Mouse (Mus musculus) lung, adult 2 months (tissue): ENCODE measurements around the gene Sema4f. TPM values are rescaled to one million over a fixed set of nuclear protein-coding genes. Genes with fewer than 3 reads are reported as not detected.

Source experiments
- DNase-seq: peaks from one replicate; pipeline ENCODE4 v3.0.0; 2022
- H3K4me1 ChIP-seq: fragments of 200-500 bp; 2 replicates; pipeline ENCODE4 v1.6.1; 2011; ENCODE audit warnings: low read length; ENCODE audit not compliant: control insufficient read depth, insufficient read depth
- H3K4me3 ChIP-seq: fragments of 200-500 bp; replicated peaks from 2 replicates; pipeline ENCODE3; 2011; ENCODE audit warnings: low read depth, mild to moderate bottlenecking, control low read depth, low read length; ENCODE audit errors: extremely low read depth
- CTCF ChIP-seq: fragments of 200-500 bp; IDR thresholded peaks from 2 replicates; pipeline ENCODE4 v1.5.1; 2011; ENCODE audit warnings: mild to moderate bottlenecking, low read length, control low read depth; ENCODE audit not compliant: insufficient read depth
- POLR2A ChIP-seq: fragments of 200-500 bp; IDR thresholded peaks from 2 replicates; pipeline ENCODE4 v1.6.1; 2011; ENCODE audit warnings: low read depth, mild to moderate bottlenecking, control low read depth, low read length, borderline replicate concordance; ENCODE audit errors: extremely low read depth
- WGBS: fragments of 180-500 bp; shearing (Covaris S2); methylation state at CpG from one replicate; pipeline ENCODE4 v1.1.7; 2018; 5-methylcytosine and 5-hydroxymethylcytosine counted together
- polyA plus RNA-seq: library from polyadenylated mRNA; depleted of rRNA; stranded (reverse); fragments of >200 nt; gene quantifications from 2 replicates; pipeline ENCODE4 v1.2.3, GENCODE M21; 2012; rRNA removed

Gene Sema4f
- polyA plus RNA-seq, 1 experiment: 15.3 TPM

DNA sequence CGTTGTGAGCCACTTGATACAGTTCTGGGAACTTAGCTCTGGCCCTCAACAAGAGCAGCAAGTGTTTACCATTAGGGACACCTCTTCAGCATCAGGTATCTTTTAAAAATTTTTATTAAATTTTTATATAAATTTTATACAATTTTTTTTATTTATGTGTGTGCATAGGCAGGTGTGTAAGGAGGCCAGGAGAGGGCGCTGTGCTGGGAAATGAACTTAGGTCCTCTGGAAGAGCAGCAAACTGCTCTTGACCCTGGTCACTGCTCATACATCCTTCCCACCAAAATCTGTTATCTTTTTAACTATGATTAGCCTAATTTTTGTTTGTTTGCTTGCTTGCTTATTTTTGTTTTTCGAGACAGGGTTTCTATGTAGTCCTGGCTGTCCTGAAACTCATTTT is 58.8 kb downstream of the Sema4f start:
- TF ChIP-seq CTCF: peak; percentile 27; the same call in 1 of the 2 replicates
- TF ChIP-seq POLR2A: no peak
- Histone ChIP-seq H3K4me3 (no peak overlapping the region), H3K4me1 (no peaks in the 10 kb centered on the region)
- DNase-seq: no peak
- 80% methylated on average over 3 of the region's 3 CpGs for WGBS

- TF ChIP-seq CTCF (no peak), POLR2A (no peak)
- DNase-seq: no peak
- Histone ChIP-seq H3K4me3 (no peak overlapping the region), H3K4me1 (no peaks in the 10 kb centered on the region)
- WGBS: 47% methylated on average over 11 of the region's 11 CpGs
Measured at GRCm38 (mm10) chr6:82879463-82880089, 60.0 kb downstream of the Sema4f start.

- H3K4me1 ChIP-seq: no peaks in the 10 kb centered on the region
- TF ChIP-seq CTCF (no peak), POLR2A (no peak)
- H3K4me3 ChIP-seq: no peak overlapping the region
- DNase-seq: no peak
- 42% methylated on average over 6 of the region's 6 CpGs for WGBS
Measured at GRCm38 (mm10) chr6:82875509-82875935, 64.0 kb downstream of the Sema4f start.

DNA sequence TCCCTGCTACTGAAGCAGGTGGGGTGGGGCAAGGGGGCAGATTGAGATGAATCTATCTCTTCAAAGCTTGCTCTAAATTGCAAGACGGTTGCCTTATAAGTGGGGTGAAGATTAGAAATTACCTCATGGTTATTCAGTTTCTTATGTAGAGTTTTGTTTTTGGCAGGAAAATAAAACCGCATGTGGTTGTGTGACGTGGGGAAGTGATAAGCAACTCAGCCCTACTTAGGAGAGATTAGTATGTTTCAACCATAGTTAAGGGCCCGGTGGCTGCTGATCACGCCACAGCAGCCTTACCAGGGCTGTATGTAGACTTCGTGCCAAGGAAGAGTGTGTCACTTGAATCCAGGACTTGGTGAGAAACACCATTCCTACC is 67.2 kb downstream of the Sema4f start:
- Histone ChIP-seq H3K4me3 (no peak overlapping the region), H3K4me1 (no peaks in the 10 kb centered on the region)
- 65% methylated on average over 6 of the region's 6 CpGs for WGBS
- TF ChIP-seq POLR2A (no peak), CTCF (no peak)
- no peak for DNase-seq

DNA sequence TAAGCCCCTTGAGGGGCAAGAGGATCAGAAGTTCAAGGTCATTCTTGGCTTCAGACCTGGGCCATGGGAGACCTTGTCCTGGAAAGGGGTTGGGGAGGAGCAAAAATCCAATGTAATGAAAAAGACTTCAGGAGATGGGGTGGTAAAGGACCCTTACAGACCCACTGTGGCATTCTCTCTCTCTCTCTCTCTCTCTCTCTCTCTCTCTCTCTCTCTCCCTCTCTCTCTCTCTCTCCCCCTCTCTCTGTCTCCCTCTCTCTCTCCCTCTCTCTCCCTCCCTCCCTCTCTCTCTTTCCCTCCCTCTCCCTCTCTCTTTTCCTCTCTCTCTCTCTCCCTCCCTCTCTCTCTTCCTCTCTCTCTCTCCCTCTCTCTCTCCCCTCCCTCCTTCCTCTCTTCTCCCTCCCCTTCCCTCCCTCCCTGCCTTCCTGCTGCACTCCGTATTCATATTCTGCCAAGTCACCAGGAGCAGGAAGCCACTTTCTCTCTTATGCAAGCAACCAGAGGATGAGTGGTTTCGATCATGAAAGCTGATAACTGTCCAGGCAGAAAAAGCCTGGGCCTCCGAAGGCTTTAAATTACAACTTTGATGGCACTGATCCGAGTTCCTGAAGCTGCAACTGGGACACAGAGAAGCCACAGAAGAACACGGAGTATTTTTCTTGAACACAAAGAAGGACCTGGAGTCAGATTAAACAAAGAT is 67.8 kb downstream of the Sema4f start:
- H3K4me1 ChIP-seq: no peaks in the 10 kb centered on the region
- WGBS: 6% methylated on average over 5 of the region's 5 CpGs
- no peak for DNase-seq
- TF ChIP-seq POLR2A: no peak
- no peak for TF ChIP-seq CTCF
- no peak overlapping the region for H3K4me3 ChIP-seq

DNA sequence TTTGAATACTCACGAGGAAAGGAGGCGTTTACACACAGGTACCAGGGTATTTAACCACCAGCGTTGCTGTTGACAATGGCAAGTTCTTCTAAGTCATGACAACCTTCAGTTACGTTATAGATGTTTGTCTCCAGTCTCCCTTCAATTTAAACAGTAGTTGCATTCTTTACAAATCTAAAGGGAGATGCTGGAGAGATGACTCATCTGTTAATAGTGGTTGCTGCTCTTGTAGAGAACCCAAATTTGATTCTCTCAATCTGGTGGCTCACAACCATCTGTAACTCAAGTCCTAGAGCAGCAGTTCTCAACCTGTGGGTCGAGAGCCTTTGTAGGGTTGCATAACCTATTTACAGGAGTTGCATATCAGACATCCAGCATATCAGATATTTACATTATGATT is 71.1 kb downstream of the Sema4f start:
- WGBS: 67% methylated on average over 5 of the region's 5 CpGs
- no peak for TF ChIP-seq POLR2A
- no peaks in the 10 kb centered on the region for H3K4me1 ChIP-seq
- H3K4me3 ChIP-seq: no peak overlapping the region
- DNase-seq: no peak

DNA sequence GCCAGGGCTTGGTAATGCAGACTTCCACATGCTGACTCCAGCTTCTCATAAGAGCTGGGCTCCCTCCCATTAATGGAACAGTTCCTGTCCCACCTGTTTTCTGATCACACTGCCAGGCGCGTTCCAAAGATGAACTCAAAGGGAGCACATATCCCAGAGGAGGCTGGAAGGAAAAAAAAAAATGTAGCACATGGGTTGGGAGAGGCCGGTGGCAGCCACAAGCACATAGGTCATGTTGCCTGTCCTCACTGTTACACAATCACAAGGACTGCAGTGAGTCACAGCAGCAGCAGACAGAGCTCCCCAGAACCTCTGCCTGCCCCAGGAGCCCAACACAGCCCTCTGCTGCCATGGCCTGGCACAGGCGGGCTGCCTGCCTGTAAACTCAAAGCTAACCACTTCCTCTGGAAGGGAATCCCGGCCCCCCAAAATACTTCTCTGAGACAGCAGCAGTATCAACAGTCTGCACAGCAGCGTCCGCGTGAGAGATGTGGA is 76.1 kb downstream of the Sema4f start:
- DNase-seq: peak; percentile 43
- TF ChIP-seq POLR2A (no peak), CTCF (no peak)
- H3K4me3 ChIP-seq: no peak overlapping the region
- 51% methylated on average over 8 of the region's 8 CpGs for WGBS
- H3K4me1 ChIP-seq: no peaks in the 10 kb centered on the region

DNA sequence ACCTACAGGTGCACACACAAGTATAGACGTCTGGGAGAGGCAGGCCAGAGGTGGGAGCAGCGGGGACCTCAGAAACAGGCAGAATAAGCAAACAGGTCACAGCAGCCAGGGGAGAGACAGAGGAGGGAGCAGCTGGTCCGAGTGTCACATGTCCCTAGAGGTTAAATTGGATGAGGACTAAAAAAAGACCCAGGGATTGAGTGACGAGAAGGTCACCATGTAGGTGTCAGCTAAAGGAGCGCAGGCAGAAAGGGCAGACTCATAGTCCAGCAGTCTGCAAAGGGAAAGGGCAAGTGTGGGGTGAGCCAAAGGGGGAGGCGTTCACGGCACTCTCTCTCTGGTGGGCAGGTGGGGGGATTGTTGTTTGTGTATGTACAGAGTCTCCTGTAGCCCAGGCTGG is 77.1 kb downstream of the Sema4f start:
- WGBS: 62% methylated on average over 7 of the region's 7 CpGs
- H3K4me3 ChIP-seq: no peak overlapping the region

GRCm38 (mm10) chr6:82862042-82862441 is 77.5 kb downstream of the Sema4f start:
- TF ChIP-seq CTCF (no peak), POLR2A (no peak)

More for the DNA sequence above, 77.1 kb downstream of the Sema4f start:
- no peak for TF ChIP-seq CTCF
- no peak for TF ChIP-seq POLR2A
- no peak for DNase-seq
- H3K4me1 ChIP-seq: no peaks in the 10 kb centered on the region

More at GRCm38 (mm10) chr6:82862042-82862441, 77.5 kb downstream of the Sema4f start:
- Histone ChIP-seq H3K4me3 (no peak overlapping the region), H3K4me1 (no peaks in the 10 kb centered on the region)
- 47% methylated on average over 3 of the region's 3 CpGs for WGBS
- no peak for DNase-seq

Other genes with a start within 250 kb of the Sema4f start
- 13.6 and 15.5 TPM in 2 replicates for gene Pole4, start 234.4 kb downstream of the Sema4f start, polyA plus RNA-seq
- 7.5 and 15.1 TPM in 2 replicates for gene Hk2, start 165.3 kb downstream of the Sema4f start, polyA plus RNA-seq
- 2.3 and 3.5 TPM in 2 replicates for gene M1ap, start 7.1 kb upstream of the Sema4f start, polyA plus RNA-seq
- gene Dok1, start 93.7 kb upstream of the Sema4f start, polyA plus RNA-seq: 12.6 and 15.1 TPM in 2 replicates
- gene Loxl3, start 94.4 kb upstream of the Sema4f start, polyA plus RNA-seq: 6.7 and 8.5 TPM in 2 replicates
- gene Aup1, start 114.8 kb upstream of the Sema4f start, polyA plus RNA-seq: 389 and 538 TPM in 2 replicates
- 47.7 and 49.3 TPM in 2 replicates for gene Htra2, start 115.5 kb upstream of the Sema4f start, polyA plus RNA-seq
- gene Dqx1, start 118.1 kb upstream of the Sema4f start, polyA plus RNA-seq: 3.6 and 4.3 TPM in 2 replicates
- gene Tlx2, start 130.5 kb upstream of the Sema4f start, polyA plus RNA-seq: 0.09 and 0.22 TPM in 2 replicates
- gene Pcgf1, start 138.1 kb upstream of the Sema4f start, polyA plus RNA-seq: 11.0 and 18.5 TPM in 2 replicates
- gene Lbx2, start 146.6 kb upstream of the Sema4f start, polyA plus RNA-seq: 4.6 and 9.7 TPM in 2 replicates
- gene Ccdc142, start 161.8 kb upstream of the Sema4f start, polyA plus RNA-seq: 10.2 TPM in 2 replicates
- gene Gm42688, start 161.8 kb upstream of the Sema4f start, polyA plus RNA-seq: 5.4 and 5.5 TPM in 2 replicates
- gene Mrpl53, start 169.3 kb upstream of the Sema4f start, polyA plus RNA-seq: 60.3 and 68.7 TPM in 2 replicates
- 40.6 and 44.1 TPM in 2 replicates for gene Mogs, start 175.7 kb upstream of the Sema4f start, polyA plus RNA-seq
- gene Wbp1, start 181.8 kb upstream of the Sema4f start, polyA plus RNA-seq: 174 and 211 TPM in 2 replicates
- 37.0 and 63.4 TPM in 2 replicates for gene Ino80b, start 185.7 kb upstream of the Sema4f start, polyA plus RNA-seq
- gene Rtkn, start 195.7 kb upstream of the Sema4f start, polyA plus RNA-seq: 110 and 116 TPM in 2 replicates
- 5.3 and 6.9 TPM in 2 replicates for gene Wdr54, start 216.6 kb upstream of the Sema4f start, polyA plus RNA-seq
- 4.6 and 5.5 TPM in 2 replicates for gene 1700003E16Rik, start 216.6 kb upstream of the Sema4f start, polyA plus RNA-seq
- gene Dctn1, start 226.2 kb upstream of the Sema4f start, polyA plus RNA-seq: 146 and 155 TPM in 2 replicates